Mouse (Mus musculus) E14TG2a.4 (cell line): ENCODE data around the gene Hspbap1.

Experiments
- CTCF ChIP-seq: conservative IDR thresholded peaks from 2 replicates; pipeline ENCODE4 v1.5.1; 2014; ENCODE audit warnings: low read length
- NANOG ChIP-seq: IDR thresholded peaks from 2 replicates; pipeline ENCODE4 v1.6.1; 2014; ENCODE audit warnings: borderline replicate concordance, low read length, mixed read lengths
- POU5F1 ChIP-seq: IDR thresholded peaks from 2 replicates; pipeline ENCODE4 v1.6.1; 2014; ENCODE audit warnings: low read length, borderline replicate concordance

DNA sequence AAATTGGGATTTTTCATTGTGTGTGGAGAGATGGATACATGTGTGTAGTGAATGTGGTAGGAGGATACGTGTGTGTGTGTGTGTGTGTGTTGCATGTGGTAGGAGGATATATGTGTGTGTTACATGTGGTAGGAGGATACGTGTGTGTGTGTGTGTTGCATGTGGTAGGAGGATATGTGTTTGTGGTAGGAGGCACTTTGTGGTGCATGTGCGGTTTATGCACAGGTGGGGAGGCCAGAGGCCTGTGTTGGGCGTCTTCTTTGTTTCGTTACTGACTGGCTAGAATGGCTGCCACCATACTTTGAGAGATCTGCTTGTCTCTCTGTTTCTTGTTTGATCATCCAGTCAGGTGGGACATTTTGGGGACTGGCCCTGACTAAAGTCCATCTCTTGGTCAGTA is 28.6 kb upstream of the Hspbap1 start:
- TF ChIP-seq NANOG, result no peak
- no peak for TF ChIP-seq CTCF
- TF ChIP-seq POU5F1, result no peak
